Mouse (Mus musculus) B cell, adult 67 days (primary cell): Measurements from ENCODE around the gene Cap1. TPM values are rescaled to one million over a fixed set of nuclear protein-coding genes. Genes with fewer than 3 reads are reported as not detected.

Source experiments
- total RNA-seq, 2 experiments: library from RNA; stranded (reverse); gene quantifications; 4 replicates each; pipeline ENCODE4 v1.2.4; 2023

Cap1 gene
- total RNA-seq: 100 to 1,000 TPM; 415 to 417 TPM

GRCm38 (mm10) chr4:122885768-122886578 is at the start of gene Cap1:
Cap1 (minus strand) TSS chr4:122886056.

DNA sequence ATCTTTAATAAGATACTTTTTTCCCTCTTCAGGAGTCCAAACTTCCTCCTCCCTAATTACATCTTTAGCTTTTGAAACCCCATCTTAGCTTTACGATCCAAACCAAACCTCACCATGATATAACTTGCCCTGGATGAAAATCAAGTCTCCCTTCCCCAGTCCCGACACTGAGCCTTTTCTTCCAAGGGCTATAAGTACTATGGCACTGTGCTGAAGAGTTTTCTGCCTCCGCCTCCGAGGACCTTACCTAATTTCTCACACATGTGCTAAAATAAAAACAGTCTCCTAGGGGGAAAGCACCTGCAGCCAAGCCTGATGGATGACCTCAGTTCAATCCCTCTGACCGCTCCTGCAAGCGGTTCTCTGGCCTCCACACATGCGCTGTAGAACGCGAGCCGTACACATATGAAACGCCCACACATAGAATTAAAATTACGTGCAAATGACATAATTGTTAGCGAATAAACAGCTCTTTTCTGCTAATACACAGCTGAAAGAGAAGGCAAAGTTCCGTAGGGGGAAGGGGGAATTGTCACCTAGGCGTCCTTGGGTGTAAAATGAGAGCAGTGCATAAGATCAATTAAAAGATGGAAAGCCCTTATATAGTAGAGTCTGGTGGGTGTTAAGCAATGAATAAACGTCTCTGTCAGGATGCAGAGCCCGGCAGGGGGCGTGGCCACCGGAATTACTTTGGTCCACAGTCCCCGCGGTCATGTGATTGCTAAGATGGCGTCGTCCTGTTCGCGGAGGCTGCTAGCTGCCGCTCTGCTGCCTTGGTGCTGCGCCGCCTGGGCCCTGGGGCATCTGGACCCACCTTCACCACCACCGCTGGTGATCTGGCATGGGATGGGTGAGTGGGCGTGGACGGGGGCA is 50.1 kb downstream of the Cap1 start, which contains the start of gene Ppt1:
TSS of gene Ppt1 (plus strand) at position 713 of the 873 bp plus-strand sequence.

Other genes starting within 250 kb of the Cap1 start
- not detected for gene 9530002B09Rik, start 196.8 kb downstream of the Cap1 start, total RNA-seq
- gene Ppt1, start 49.8 kb downstream of the Cap1 start, total RNA-seq: 10 to 100 TPM; 57.3 to 60.1 TPM
- gene Mfsd2a, start 75.1 kb upstream of the Cap1 start, total RNA-seq: under 1 TPM; 0.58 to 0.68 TPM
- gene Mycl, start 109.6 kb upstream of the Cap1 start, total RNA-seq: under 1 TPM; 0.75 to 0.83 TPM
- gene Trit1, start 130.5 kb upstream of the Cap1 start, total RNA-seq: 10 to 100 TPM; 25.6 to 26.1 TPM
- not detected for gene Bmp8b, start 219.1 kb upstream of the Cap1 start, total RNA-seq
- not detected for gene Oxct2b, start 230.2 kb upstream of the Cap1 start, total RNA-seq